Mouse (Mus musculus) forebrain, embryonic 10.5 days (tissue): ENCODE measurements around the gene Golga2. TPM values are rescaled to one million over a fixed set of nuclear protein-coding genes. Genes with fewer than 3 reads are reported as not detected.
"Not testable (repeated sequence)": the region's sequence is repeated elsewhere in the genome, so short reads cannot be mapped to it uniquely, and the experiment has no call there.

Source experiments
- DNase-seq: peaks from one replicate; pipeline ENCODE4 v3.0.0-alpha.2; 2017; ENCODE audit warnings: low spot score; ENCODE audit errors: extremely low spot score
- H3K27ac ChIP-seq: fragments of 300-500 bp; sonication (generic); 2 replicates; pipeline ENCODE4 v1.5.1; 2016; ENCODE audit warnings: mild to moderate bottlenecking
- H3K27me3 ChIP-seq: fragments of 300-500 bp; sonication (generic); 2 replicates; pipeline ENCODE4 v1.6.1; 2016; ENCODE audit warnings: mild to moderate bottlenecking; ENCODE audit not compliant: poor library complexity, severe bottlenecking
- H3K36me3 ChIP-seq: fragments of 300-500 bp; sonication (generic); replicated peaks from 2 replicates; pipeline ENCODE4 v1.6.1; 2016; ENCODE audit warnings: mild to moderate bottlenecking, moderate library complexity
- H3K4me1 ChIP-seq: fragments of 300-500 bp; sonication (generic); 2 replicates; pipeline ENCODE4 v1.6.1; 2016
- H3K4me3 ChIP-seq: fragments of 300-500 bp; sonication (generic); 2 replicates; pipeline ENCODE4 v1.5.1; 2016; ENCODE audit warnings: mild to moderate bottlenecking, moderate library complexity
- H3K9me3 ChIP-seq: fragments of 300-500 bp; sonication (generic); 2 replicates; pipeline ENCODE4 v1.6.1; 2016; ENCODE audit warnings: mild to moderate bottlenecking, moderate library complexity
- WGBS: fragments of 180-500 bp; shearing (Covaris S2); methylation state at CpG from one replicate; pipeline ENCODE4 v1.1.7; 2016; 5-methylcytosine and 5-hydroxymethylcytosine counted together
- polyA plus RNA-seq: library from polyadenylated mRNA; unstranded; fragments of >200 nt; fragmentation: Nextera tagmentation; extraction: Ambion mirVana; gene quantifications from 2 replicates; pipeline ENCODE4 v1.2.1, GENCODE M21; 2016

The Golga2 gene
- polyA plus RNA-seq, 1 experiment from 2014 or later: 16.6 TPM

DNA sequence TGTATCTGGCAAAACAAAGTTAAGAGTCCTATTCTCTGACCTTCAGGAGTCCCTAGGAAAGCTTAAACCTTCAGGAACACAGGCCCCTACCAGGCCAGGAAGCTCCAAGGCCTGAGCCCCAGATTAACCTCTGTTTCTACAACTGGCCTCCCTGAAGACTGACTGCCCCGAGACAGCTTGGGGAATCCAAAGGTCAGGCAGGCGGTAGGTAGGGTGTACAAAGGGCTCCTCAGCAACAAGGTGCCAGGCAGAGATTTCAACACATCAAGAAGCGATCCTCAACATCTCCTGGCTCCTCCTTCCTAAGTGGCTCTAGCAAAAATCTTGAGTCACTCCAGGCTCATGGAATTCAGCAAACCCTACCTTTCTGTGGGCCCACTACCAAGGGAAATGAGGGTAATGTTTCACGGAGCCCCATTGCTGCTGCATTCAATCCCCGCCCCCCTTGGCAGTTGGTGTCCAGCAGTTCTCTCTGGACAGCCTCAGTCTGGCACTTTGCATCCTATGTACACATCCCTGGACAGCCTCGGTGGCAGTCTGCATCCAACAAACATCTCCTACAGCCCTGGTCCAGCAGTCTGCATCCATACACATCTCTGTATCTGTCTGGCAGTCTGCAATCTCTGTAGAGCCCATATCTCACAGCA lies 28.2 kb upstream of the Golga2 start:
- WGBS: 67% methylated on average over 6 of the region's 6 CpGs
- peak overlapping the region; percentile 90 for H3K4me3 ChIP-seq
- DNase-seq: no peak
- peaks cover 20% of the 10 kb centered on the region for H3K4me1 ChIP-seq
- no peaks in the 10 kb centered on the region for H3K9me3 ChIP-seq
- H3K27ac ChIP-seq: peak overlapping the region; percentile 91
- no peaks in the 10 kb centered on the region for H3K27me3 ChIP-seq
- peaks cover 43% of the 10 kb centered on the region for H3K36me3 ChIP-seq

DNA sequence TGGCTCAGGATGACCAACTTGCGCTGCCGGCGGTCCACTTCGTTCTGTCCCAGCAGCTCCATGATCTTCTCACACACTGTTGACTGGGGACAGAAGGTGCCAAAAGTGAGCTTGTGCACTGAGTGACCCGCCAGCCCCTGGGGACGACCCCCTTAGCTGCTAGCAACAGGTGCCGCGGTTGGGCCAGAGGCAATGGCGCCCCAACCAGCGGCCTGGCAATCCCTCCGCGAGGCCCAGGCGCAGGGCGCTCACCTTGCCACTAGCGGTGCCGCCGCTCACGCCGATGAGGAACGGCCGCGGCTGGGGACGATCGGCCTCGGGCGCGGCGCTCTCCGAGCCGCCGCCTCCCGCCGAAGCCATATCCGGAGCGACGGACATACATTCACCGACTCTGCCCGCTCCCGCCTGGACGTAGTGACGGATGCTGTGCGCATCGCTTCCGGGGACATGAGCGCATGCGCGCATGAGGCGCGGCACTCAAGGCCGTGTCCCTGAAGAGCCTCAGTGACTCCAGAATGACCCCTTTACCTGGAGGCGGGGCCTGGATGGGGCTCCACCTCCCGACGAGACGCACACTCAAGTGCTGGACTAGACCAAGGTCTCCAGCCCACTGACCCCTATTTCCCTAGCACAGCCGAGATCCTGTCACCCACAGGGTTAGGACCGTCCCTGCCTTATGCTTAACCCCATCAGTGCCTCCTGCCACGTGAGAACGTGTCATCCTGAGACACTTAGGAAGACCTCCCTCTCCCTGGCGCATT lies 27.3 kb upstream of the Golga2 start, which contains the start of gene Uck1:
TSS of gene Uck1 (minus strand) at position 503 of the 761 bp plus-strand sequence.
- peak; percentile 87 for DNase-seq
- Histone ChIP-seq H3K27me3 (no peaks in the 10 kb centered on the region), H3K4me3 (peak within 1 kb of the TSS; percentile 90), H3K36me3 (peaks cover 35% of the 10 kb centered on the region), H3K4me1 (peaks cover 20% of the 10 kb centered on the region), H3K27ac (peak within 1 kb of the TSS; percentile 91), H3K9me3 (no peaks in the 10 kb centered on the region)
- 2% methylated on average over 58 of the region's 59 CpGs for WGBS

DNA sequence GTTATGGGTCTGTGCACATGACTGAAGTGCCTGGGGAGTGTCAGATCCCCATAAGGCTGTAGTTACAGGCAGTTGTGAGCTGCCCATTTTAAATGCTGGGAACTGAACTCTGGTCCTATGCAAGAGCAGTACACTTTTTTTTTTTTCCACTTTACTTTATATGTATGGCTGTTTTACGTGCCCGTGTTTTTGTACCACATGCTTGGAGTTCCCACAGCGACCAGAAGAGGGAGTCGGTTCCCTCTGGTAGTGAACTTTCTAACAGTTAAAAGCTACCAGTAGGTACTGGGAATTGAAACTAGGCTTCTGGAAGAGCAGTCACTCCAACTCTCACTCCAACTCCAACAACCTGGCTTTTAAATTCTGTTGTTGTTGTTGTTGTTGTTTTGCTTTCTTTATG lies 26.5 kb upstream of the Golga2 start:
- peak; percentile 24 for DNase-seq
- Histone ChIP-seq H3K4me1 (peaks cover 20% of the 10 kb centered on the region), H3K36me3 (peaks cover 30% of the 10 kb centered on the region), H3K27me3 (no peaks in the 10 kb centered on the region), H3K27ac (no peak overlapping the region), H3K9me3 (no peaks in the 10 kb centered on the region), H3K4me3 (0 out of 2 replicates have a peak overlapping the region, but pooled peaks have one; percentile 90)
- WGBS: 22% methylated on average over 4 of the region's 4 CpGs

DNA sequence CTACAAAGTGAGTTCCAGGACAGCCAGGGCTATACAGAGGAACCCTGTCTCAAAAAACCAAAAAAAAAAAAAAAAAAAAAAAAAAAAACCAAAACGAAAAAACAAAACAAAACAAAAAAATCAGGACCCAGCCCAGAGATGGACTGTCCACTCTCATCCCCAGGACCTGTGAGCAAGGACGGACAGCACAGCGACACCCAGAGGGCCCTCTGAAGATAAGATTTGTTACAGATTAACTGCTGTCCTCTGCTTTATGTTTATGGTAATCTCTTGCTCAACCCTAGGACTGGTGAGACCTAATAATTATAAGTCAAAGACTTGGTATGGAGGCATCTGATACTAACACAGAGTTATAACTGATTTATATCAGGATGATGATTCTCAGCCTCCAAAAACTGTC lies 11.4 kb upstream of the Golga2 start:
- Histone ChIP-seq H3K4me3 (no peak overlapping the region), H3K27ac (no peak overlapping the region), H3K9me3 (no peaks in the 10 kb centered on the region), H3K4me1 (no peaks in the 10 kb centered on the region), H3K27me3 (no peaks in the 10 kb centered on the region), H3K36me3 (peaks cover 43% of the 10 kb centered on the region)
- 81% methylated on average over 3 of the region's 3 CpGs for WGBS
- no peak for DNase-seq

DNA sequence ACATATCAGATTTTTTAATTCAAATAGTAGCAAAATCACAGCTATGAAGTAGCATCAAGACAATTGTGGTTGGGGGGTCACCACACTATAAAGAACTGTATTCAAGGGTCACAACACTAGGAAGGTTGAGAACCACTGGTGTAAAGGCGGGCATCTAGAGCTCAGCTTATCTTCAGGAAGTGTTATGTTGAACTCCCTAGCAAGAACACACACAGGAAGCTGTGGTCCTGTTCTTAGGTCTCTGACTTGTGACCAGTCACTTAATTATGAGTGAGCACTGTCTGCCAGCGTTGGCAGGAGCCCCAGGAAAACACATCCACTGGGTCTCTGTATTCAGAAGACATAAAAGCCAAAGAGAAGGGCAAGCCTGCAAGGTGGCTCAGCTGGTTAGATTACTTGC lies 4.9 kb upstream of the Golga2 start:
- Histone ChIP-seq H3K27ac (no peak overlapping the region), H3K27me3 (no peaks in the 10 kb centered on the region), H3K4me1 (peaks cover 11% of the 10 kb centered on the region), H3K4me3 (no peak overlapping the region), H3K9me3 (no peaks in the 10 kb centered on the region), H3K36me3 (peaks cover 89% of the 10 kb centered on the region)
- WGBS: 94% methylated on average over 2 of the region's 2 CpGs
- no peak for DNase-seq

DNA sequence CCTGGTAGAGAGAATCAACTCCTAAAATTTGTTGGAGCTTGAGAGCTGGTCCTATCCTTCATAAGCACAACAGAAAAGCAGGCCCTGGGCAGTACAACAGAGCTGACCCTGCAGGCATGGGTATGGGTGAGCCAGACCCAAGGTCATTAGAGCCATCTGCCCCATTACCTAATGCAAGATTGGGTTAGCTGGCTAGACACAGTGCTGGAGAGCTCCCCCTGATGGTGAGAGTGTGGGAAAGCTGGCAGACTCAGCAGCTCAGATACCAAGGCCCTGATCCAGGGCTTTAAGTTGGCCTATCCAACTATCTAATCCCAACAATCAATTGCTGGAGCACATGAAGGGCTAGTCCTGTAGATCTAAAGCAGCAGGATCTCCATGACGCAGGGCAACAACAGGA lies 4.5 kb upstream of the Golga2 start:
- H3K4me3 ChIP-seq: no peak overlapping the region
- 85% methylated on average over 1 of the region's 1 CpGs for WGBS
- no peaks in the 10 kb centered on the region for H3K27me3 ChIP-seq
- H3K4me1 ChIP-seq: peaks cover 11% of the 10 kb centered on the region
- no peak for DNase-seq
- H3K27ac ChIP-seq: no peak overlapping the region
- no peaks in the 10 kb centered on the region for H3K9me3 ChIP-seq
- peaks cover 85% of the 10 kb centered on the region for H3K36me3 ChIP-seq

DNA sequence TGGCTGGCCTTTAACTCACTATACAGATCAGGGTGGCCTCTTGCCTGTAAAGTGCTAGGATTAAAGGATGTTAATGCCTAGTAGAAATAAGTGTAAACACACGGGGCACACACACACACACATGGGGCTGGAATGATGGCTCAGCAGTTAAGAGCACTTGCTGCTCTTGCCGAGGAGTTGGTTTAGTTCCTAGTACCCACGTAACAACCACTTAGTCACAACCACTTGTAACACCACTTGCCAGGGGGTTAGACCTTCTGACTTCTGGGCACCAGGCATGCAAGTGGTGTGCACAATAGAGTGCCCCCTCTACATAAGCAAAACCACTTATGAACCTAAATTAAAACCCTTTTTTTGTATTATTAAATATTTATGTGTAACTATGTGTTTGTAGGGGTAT lies 3.2 kb upstream of the Golga2 start:
- Histone ChIP-seq H3K27ac (no peak overlapping the region), H3K9me3 (no peaks in the 10 kb centered on the region), H3K4me1 (peaks cover 18% of the 10 kb centered on the region), H3K27me3 (no peaks in the 10 kb centered on the region), H3K36me3 (peaks cover 72% of the 10 kb centered on the region), H3K4me3 (no peak overlapping the region)
- 97% methylated on average over 3 of the region's 3 CpGs for WGBS
- DNase-seq: no peak

DNA sequence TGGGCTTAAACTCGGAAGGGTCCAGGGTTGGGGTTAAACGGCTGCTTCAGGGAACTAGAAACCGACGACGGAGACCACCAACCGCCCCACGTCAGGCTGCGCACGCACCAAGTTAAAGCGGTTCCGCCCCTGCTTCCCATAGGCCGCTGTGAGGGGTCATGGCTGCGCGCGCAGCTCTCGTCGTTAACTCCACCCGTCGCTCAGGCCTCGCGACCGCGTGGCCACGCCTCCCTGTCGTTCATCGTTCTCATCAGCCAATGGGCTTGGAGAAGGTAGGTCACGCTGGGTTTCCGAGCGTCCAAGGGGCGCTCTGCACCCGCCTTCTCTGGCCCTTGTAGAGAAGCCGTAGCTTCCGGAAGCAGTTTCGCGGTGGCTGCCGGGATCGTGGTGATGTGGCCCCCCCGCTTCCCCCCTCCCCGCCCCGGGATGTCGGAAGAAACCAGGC lies 761 bp downstream of the Golga2 start, which contains the start of gene Swi5:
TSS of gene Swi5 (minus strand) at position 153 of the 445 bp plus-strand sequence.
- H3K36me3 ChIP-seq: peaks cover 45% of the 10 kb centered on the region
- H3K27me3 ChIP-seq: no peaks in the 10 kb centered on the region
- WGBS: under 1% methylated on average over 40 of the region's 41 CpGs
- peak within 1 kb of the TSS; percentile 95 for H3K4me3 ChIP-seq
- DNase-seq: peak; percentile 99
- no peaks in the 10 kb centered on the region for H3K9me3 ChIP-seq
- peaks cover 23% of the 10 kb centered on the region for H3K4me1 ChIP-seq
- peak within 1 kb of the TSS; percentile 90 for H3K27ac ChIP-seq

DNA sequence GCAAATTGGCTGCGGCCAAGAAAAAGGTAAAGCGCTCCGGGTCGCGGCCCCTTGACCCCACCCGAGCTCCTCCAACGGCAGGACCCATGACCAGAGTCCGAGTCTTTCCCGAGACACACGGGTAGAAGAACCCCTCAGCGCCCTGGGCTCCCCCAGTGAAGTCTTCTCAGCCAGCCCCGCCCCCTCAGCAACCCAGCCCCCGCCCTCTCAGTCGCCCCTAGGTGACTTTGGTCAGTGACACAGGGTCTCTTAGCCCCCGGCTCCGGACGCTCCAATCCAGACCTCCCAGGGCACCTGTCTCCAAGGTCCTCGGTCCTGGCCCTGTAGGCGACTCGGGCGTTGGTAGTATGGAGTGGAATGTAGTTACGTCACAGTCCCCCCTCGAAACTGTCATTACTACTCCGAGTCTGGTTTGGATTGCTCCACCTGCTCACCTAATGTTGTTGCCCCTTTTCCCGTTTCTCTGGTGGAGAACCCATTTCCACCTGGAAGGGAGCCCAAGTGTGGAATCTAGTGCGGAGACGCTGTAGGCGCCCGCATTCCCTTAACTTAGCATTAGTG lies 1.3 kb downstream of the Golga2 start:
- DNase-seq: no peak
- H3K36me3 ChIP-seq: peaks cover 44% of the 10 kb centered on the region
- 6% methylated on average over 24 of the region's 29 CpGs for WGBS

DNA sequence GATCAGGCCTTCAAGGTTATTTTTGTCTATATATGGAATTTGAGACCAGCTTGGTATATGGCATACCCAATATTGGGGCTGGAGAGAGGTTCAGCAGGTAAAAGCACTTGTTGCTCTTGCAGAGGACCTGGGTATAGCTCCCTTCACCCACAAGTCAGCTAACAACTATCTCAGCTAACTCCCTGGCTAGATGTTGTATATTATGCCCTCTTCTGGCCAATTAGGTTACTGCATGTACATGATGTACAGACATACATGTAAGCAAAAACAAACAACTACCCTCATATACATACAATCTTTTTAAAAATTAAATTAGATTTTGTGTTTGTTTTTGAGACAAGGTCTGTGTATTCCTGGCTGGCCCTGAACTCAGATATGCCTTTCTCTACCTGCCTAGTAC lies 2.4 kb downstream of the Golga2 start:
- H3K27ac ChIP-seq: no peak overlapping the region
- H3K4me3 ChIP-seq: peak overlapping the region; percentile 95; the same call in 1 of the 2 replicates
- no peaks in the 10 kb centered on the region for H3K9me3 ChIP-seq
- H3K4me1 ChIP-seq: peaks cover 23% of the 10 kb centered on the region
- no peak for DNase-seq
- H3K36me3 ChIP-seq: peaks cover 39% of the 10 kb centered on the region
- no peaks in the 10 kb centered on the region for H3K27me3 ChIP-seq

More for the DNA sequence above, 1.3 kb downstream of the Golga2 start:
- Histone ChIP-seq H3K4me3 (peak overlapping the region; percentile 95), H3K27ac (peak overlapping the region; percentile 90), H3K27me3 (no peaks in the 10 kb centered on the region), H3K9me3 (no peaks in the 10 kb centered on the region), H3K4me1 (peaks cover 23% of the 10 kb centered on the region)

DNA sequence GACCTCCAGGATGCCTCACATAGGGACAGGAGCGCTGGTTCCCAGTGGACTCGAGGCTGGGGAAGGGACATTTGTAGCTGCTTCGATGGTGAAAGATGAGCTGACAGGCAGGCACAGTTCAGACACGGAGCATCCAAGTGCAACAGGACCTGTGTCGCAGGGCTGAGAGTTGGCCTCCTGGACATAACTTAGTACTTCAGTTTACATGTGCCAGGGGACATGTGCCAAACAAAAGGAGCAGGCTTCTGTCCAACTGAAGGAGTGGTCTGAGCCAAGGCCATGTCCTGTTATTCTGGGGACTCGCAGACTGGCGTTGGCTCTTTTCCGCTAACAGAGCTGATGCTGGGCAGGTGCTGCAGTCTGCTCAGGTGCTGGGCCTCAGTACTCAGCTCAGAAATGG lies 7.2 kb downstream of the Golga2 start:
- WGBS: 90% methylated on average over 8 of the region's 8 CpGs
- no peak overlapping the region for H3K27ac ChIP-seq
- DNase-seq: no peak
- no peaks in the 10 kb centered on the region for H3K27me3 ChIP-seq
- no peak overlapping the region for H3K4me3 ChIP-seq
- peaks cover 1% of the 10 kb centered on the region; the same call in 1 of the 2 replicates for H3K4me1 ChIP-seq
- no peaks in the 10 kb centered on the region for H3K9me3 ChIP-seq
- peaks cover 64% of the 10 kb centered on the region for H3K36me3 ChIP-seq

DNA sequence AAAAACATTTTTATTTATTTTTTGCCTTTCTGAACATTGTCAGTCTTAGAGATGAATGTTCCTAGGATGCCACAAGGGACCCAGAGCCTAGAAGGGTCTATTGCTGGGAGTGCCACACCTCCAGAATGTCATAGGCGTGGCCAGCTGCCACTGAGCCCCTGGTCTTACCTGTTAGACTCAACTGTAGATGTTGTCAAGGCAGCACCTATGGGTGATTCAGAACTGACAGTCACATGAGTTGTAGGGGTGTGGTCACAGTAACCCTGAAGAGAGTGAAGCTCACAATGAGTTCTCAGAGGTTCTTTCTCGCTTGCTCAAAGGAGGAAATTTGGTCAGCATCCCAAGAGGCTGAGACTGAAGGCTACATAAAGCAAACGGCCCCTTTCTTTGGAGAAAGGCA lies 8.1 kb downstream of the Golga2 start:
- Histone ChIP-seq H3K36me3 (peaks cover 73% of the 10 kb centered on the region), H3K27me3 (no peaks in the 10 kb centered on the region), H3K4me3 (no peak overlapping the region), H3K4me1 (no peaks in the 10 kb centered on the region), H3K9me3 (no peaks in the 10 kb centered on the region), H3K27ac (no peak overlapping the region)
- no peak for DNase-seq
- 91% methylated on average over 3 of the region's 3 CpGs for WGBS

DNA sequence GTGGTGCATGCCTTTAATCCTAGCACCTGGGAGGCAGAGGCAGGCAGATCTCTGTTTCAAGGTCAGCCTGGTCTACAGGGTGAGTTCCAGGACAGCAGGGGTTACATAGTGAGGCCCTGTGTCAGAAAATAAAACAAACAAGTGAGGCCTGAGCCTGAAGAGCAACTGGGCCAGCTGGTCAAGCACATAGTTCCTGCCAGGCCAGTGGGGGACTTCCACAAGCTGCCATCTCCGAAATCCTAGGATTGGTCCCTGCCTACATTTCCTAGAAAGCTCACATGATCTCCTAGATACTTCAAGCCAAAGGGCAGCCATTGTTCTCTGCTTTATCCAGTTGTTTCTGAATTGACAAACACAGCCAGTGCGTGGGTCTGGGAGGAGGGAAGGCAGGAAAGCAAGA lies 8.7 kb downstream of the Golga2 start:
- H3K4me1 ChIP-seq, H3K27me3 ChIP-seq, DNase-seq, H3K4me3 ChIP-seq, H3K9me3 ChIP-seq, H3K27ac ChIP-seq: not testable (repeated sequence)
- 79% methylated on average over 2 of the region's 2 CpGs for WGBS
- peaks cover 77% of the 10 kb centered on the region for H3K36me3 ChIP-seq
